Mouse (Mus musculus): ENCODE data around the gene Tpst1. TPM values are rescaled to one million over a fixed set of nuclear protein-coding genes. Genes with fewer than 3 reads are reported as not detected.

Gene Tpst1
- polyA plus RNA-seq, 1 experiment = 3.1 TPM

- Histone ChIP-seq H3K4me3 (replicated peaks; ENCODE audit: control insufficient read depth, low read depth, low read length) (no peak overlapping the region), H3K27ac (ENCODE audit: control insufficient read depth, insufficient read depth, low read depth, low read length, poor library complexity) (no peak overlapping the region), H3K4me1 (ENCODE audit: control insufficient read depth, insufficient read depth, low read length) (no peaks in the 10 kb centered on the region; the same call in 1 of the 2 replicates)
- TF ChIP-seq CTCF (IDR thresholded peaks at IDR 0.05; ENCODE audit: control insufficient read depth, insufficient read depth, low read length) = no peak
- no peak for TF ChIP-seq POLR2A (IDR thresholded peaks at IDR 0.05; ENCODE audit: borderline replicate concordance, control insufficient read depth, low read depth, low read length)
- 88% methylated on average over 7 of the region's 7 CpGs for WGBS
Measured at GRCm38 (mm10) chr5:130143101-130143500, 70.0 kb downstream of the Tpst1 start.

DNA sequence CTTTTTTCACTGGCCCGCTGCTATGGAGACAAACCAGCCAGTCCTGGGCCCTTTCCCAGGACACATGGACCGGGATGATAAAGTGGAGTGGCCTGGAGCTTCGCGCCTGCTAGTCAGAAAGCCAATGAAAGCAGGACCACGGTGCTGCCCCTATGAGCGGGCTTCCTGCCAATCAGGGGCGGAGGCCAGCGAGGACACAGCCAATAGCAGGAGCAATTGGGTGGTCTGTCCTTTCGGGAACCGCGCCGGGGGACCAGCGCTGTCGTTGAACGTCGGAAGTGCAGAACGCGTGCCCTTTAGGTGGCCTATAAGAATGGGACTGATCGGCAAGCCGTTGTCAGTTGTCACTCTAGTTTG lies 70.8 kb downstream of the Tpst1 start:
- peak overlapping the region; percentile 93 for H3K27ac ChIP-seq (ENCODE audit: control insufficient read depth, insufficient read depth, low read depth, low read length, poor library complexity)
- peak overlapping the region; percentile 85 for H3K4me3 ChIP-seq (replicated peaks; ENCODE audit: control insufficient read depth, low read depth, low read length)
- TF ChIP-seq CTCF (IDR thresholded peaks at IDR 0.05; ENCODE audit: control insufficient read depth, insufficient read depth, low read length) = no peak
- TF ChIP-seq POLR2A (IDR thresholded peaks at IDR 0.05; ENCODE audit: borderline replicate concordance, control insufficient read depth, low read depth, low read length) = no peak
- H3K4me1 ChIP-seq (ENCODE audit: control insufficient read depth, insufficient read depth, low read length) = no peaks in the 10 kb centered on the region; the same call in 1 of the 2 replicates
- WGBS = 2% methylated on average over 20 of the region's 20 CpGs

DNA sequence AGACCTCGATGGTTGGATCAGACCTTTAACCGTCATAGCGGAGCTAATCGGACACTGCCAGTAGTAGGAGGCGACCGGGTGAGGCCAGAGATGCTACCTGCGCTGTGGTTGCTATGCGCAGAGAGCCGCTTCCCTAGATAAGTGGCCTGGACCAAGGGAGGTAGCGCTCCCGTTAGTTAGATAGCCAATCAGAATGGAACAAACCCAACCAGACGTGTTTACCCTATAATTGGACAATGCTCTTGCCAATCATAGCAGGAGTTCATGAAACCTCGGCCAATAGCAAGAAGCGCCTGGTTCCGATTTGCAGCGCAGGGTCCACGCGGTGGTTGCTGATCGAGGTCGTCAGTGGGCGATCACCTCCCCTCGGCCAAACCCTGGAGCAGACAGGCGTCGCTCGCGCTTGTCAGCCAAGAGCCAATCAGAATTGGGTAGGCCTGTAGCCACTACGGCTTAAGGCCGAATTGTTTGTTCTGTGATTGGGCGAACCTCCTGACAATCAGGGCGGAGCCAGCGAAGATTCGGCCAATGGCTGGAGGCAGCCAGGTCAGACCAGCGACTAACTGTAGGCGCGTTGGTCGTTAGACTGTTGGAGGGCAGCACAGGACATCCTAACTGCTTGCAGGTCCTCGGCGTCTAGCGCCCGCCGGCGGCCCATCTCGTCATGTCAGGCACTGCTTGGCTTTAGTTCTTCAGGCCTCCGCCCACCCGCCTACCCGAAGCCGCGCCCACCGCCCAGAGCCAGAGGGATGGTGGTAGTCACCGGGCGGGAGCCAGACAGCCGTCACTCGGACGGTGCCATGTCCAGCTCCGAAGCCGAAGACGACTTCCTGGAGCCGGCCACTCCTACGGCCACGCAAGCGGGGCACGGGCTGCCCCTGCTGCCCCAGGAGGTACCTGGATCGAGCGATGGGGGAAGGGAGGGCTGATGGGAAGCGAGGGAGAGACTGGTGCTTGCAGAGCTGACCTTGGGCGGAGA lies 71.5 kb downstream of the Tpst1 start, which contains the start of gene Kctd7:
Kctd7 (plus strand) TSS at position 528 of the 979 bp plus-strand sequence.
- WGBS = under 1% methylated on average over 66 of the region's 66 CpGs
- peak within 1 kb of the TSS; percentile 85 for H3K4me3 ChIP-seq (replicated peaks; ENCODE audit: control insufficient read depth, low read depth, low read length)
- H3K4me1 ChIP-seq (ENCODE audit: control insufficient read depth, insufficient read depth, low read length) = no peaks in the 10 kb centered on the region; the same call in 1 of the 2 replicates
- TF ChIP-seq CTCF (IDR thresholded peaks at IDR 0.05; ENCODE audit: control insufficient read depth, insufficient read depth, low read length) (peak; percentile 41; the same call in 1 of the 2 replicates), POLR2A (IDR thresholded peaks at IDR 0.05; ENCODE audit: borderline replicate concordance, control insufficient read depth, low read depth, low read length) (peak; percentile 94)
- H3K27ac ChIP-seq (ENCODE audit: control insufficient read depth, insufficient read depth, low read depth, low read length, poor library complexity) = peak within 1 kb of the TSS; percentile 93

DNA sequence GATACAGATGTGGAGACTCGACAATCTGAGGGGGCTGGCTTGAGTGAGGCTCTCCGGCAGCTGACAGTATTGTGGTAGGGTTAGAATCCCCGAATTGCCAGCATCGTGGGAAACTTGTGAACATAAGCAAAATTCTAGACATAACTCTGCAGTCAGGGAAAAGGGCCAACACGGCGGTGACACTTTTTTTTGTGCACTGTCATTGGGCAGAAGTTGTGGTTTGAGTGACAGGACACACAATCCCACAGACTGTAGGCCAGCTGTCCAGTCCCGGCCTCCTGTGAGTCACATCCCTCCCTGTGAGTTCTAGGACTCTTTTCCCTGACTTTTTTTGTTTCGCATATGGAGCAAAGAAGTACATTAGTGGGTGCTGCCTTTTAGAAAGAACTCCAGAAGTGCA lies 72.8 kb downstream of the Tpst1 start:
- H3K4me3 ChIP-seq (replicated peaks; ENCODE audit: control insufficient read depth, low read depth, low read length) = peak overlapping the region; percentile 85
- TF ChIP-seq CTCF (IDR thresholded peaks at IDR 0.05; ENCODE audit: control insufficient read depth, insufficient read depth, low read length) = no peak
- TF ChIP-seq POLR2A (IDR thresholded peaks at IDR 0.05; ENCODE audit: borderline replicate concordance, control insufficient read depth, low read depth, low read length) = no peak
- no peaks in the 10 kb centered on the region; the same call in 1 of the 2 replicates for H3K4me1 ChIP-seq (ENCODE audit: control insufficient read depth, insufficient read depth, low read length)
- H3K27ac ChIP-seq (ENCODE audit: control insufficient read depth, insufficient read depth, low read depth, low read length, poor library complexity) = no peak overlapping the region
- WGBS = 47% methylated on average over 8 of the region's 8 CpGs

GRCm38 (mm10) chr5:130149726-130150310 lies 76.7 kb downstream of the Tpst1 start:
- TF ChIP-seq POLR2A (IDR thresholded peaks at IDR 0.05; ENCODE audit: borderline replicate concordance, control insufficient read depth, low read depth, low read length) = no peak
- TF ChIP-seq CTCF (IDR thresholded peaks at IDR 0.05; ENCODE audit: control insufficient read depth, insufficient read depth, low read length) = no peak
- Histone ChIP-seq H3K27ac (ENCODE audit: control insufficient read depth, insufficient read depth, low read depth, low read length, poor library complexity) (no peak overlapping the region), H3K4me3 (replicated peaks; ENCODE audit: control insufficient read depth, low read depth, low read length) (no peak overlapping the region), H3K4me1 (ENCODE audit: control insufficient read depth, insufficient read depth, low read length) (no peaks in the 10 kb centered on the region; the same call in 1 of the 2 replicates)
- WGBS = 88% methylated on average over 7 of the region's 7 CpGs

DNA sequence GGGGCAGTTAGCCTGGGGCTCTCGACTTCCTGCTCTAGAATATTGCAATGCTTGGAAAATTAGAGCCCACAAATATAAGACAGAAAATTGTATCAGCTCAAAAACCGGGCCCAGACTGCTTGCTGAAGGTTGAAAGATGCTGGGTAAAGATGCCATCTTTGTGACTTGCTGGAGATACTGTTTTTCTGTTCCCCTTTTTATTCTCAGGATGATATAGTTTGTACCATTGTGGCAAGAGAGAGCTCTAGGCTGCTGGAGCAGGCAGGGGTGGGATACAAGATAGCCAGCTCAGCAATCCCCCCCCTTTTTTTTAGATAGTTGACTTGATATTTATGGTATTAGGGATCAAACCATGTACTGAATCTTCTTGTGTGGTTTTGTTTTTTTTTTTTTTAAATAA lies 81.2 kb downstream of the Tpst1 start:
- no peaks in the 10 kb centered on the region for H3K4me1 ChIP-seq (ENCODE audit: control insufficient read depth, insufficient read depth, low read length)
- H3K4me3 ChIP-seq (replicated peaks; ENCODE audit: control insufficient read depth, low read depth, low read length) = no peak overlapping the region
- WGBS = 81% methylated on average over 2 of the region's 2 CpGs
- no peak for TF ChIP-seq POLR2A (IDR thresholded peaks at IDR 0.05; ENCODE audit: borderline replicate concordance, control insufficient read depth, low read depth, low read length)
- TF ChIP-seq CTCF (IDR thresholded peaks at IDR 0.05; ENCODE audit: control insufficient read depth, insufficient read depth, low read length) = no peak
- H3K27ac ChIP-seq (ENCODE audit: control insufficient read depth, insufficient read depth, low read depth, low read length, poor library complexity) = no peak overlapping the region

DNA sequence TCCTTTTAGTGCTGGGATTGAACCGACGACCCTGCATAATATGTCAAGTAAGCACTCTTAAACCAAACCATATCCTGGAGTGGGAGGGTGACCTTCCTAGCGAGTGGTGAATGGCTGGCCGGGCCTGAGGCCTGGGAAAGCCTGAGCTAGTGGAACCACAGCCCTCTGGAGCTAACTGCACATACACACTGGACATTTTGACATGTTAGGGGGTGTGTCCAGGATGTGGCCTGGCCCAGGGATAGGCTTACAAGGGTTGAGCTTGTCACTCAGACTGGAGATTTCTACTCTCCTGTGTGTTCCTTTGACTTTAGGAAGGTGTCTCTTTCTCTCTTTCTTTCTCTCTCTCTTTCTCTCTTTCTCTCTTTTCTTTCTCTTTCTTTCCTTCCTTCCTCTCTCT lies 85.4 kb downstream of the Tpst1 start:
- TF ChIP-seq CTCF (IDR thresholded peaks at IDR 0.05; ENCODE audit: control insufficient read depth, insufficient read depth, low read length) (no peak), POLR2A (IDR thresholded peaks at IDR 0.05; ENCODE audit: borderline replicate concordance, control insufficient read depth, low read depth, low read length) (no peak)
- Histone ChIP-seq H3K4me3 (replicated peaks; ENCODE audit: control insufficient read depth, low read depth, low read length) (no peak overlapping the region), H3K4me1 (ENCODE audit: control insufficient read depth, insufficient read depth, low read length) (no peaks in the 10 kb centered on the region; the same call in 1 of the 2 replicates), H3K27ac (ENCODE audit: control insufficient read depth, insufficient read depth, low read depth, low read length, poor library complexity) (no peak overlapping the region)
- 84% methylated on average over 4 of the region's 4 CpGs for whole genome bisulfite sequencing

DNA sequence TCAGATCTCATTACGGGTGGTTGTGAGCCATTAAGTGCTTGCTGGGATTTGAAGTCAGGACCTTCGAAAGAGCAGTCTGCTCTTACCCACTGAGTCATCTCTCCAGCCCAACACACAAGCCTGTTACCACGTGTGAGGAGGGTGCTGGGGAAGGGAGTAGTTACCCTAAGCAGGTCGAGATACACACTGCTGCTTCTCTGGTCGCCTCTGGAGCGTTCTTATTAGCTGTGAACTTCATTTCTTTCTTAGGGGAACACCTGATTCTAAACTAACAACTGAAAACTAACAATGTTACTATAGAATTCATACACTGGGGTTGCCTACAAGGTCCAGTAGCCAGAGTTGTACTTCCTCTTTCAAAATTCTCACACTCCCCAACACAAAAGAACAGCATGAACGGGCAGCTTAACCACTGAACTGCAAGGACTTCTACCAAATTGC lies 86.7 kb downstream of the Tpst1 start:
- 32% methylated on average over 7 of the region's 7 CpGs for WGBS
- TF ChIP-seq POLR2A (IDR thresholded peaks at IDR 0.05; ENCODE audit: borderline replicate concordance, control insufficient read depth, low read depth, low read length) (no peak), CTCF (IDR thresholded peaks at IDR 0.05; ENCODE audit: control insufficient read depth, insufficient read depth, low read length) (no peak)
- no peak overlapping the region for H3K27ac ChIP-seq (ENCODE audit: control insufficient read depth, insufficient read depth, low read depth, low read length, poor library complexity)

More for the DNA sequence above, 86.7 kb downstream of the Tpst1 start:
- Histone ChIP-seq H3K4me3 (replicated peaks; ENCODE audit: control insufficient read depth, low read depth, low read length) (no peak overlapping the region), H3K4me1 (ENCODE audit: control insufficient read depth, insufficient read depth, low read length) (no peaks in the 10 kb centered on the region; the same call in none of the 2 replicates)
